Mouse (Mus musculus): ENCODE measurements around the gene Cda.

GRCm38 (mm10) chr4:138313795-138314194, 54.0 kb downstream of the Cda start:
- no peak for TF ChIP-seq CTCF (conservative IDR thresholded peaks at IDR 0.05; ENCODE audit: low read length)
- TF ChIP-seq POU5F1 (IDR thresholded peaks at IDR 0.05; ENCODE audit: borderline replicate concordance, low read length), result no peak
- TF ChIP-seq NANOG (IDR thresholded peaks at IDR 0.05; ENCODE audit: borderline replicate concordance, low read length), result no peak
